Mouse (Mus musculus): Measurements from ENCODE around the gene Mageb5.
"Not testable (repeated sequence)": the region's sequence is repeated elsewhere in the genome, so short reads cannot be mapped to it uniquely, and the experiment has no call there.

Mageb5 gene

GRCm38 (mm10) chrX:91782918-91783317 is at the start of gene Mageb5:
TSS of gene Mageb5 (minus strand) at chrX:91783018.
- in situ Hi-C loops (cut with MboI, MseI), result not testable (repeated sequence)

DNA sequence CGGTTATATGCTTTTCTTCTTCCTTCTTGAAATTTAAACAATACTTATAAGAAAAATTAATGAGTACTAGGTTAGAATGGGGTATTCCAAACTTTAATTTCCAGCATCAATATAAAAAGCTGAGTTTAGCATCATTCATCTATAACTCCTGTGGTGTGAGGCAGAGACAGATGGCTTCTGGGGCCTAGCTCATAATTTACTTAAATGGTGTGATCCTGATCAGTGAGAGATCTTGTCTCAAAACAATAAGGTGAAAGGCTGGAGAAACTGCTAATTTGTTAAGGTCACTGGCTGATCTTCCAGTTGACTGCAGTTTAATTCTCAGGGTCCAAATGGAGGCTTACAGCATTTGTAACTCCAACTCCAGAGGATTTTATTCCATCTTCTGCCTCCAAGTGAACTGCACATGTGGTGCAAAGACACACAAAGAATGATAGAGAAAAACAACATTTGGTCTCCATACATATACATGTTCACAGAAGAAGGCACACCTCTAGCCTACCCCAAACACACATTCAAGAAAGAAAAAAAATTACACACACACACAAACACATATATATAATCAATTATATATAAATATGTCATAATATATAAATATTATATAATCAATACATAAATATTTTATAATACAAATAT is 23.1 kb downstream of the Mageb5 start:
- in situ Hi-C loops (cut with MboI, MseI), result not testable (repeated sequence)
